In genomic region chr16:44666431-44666997, GRCm38 (mm10) we compare ENCODE assay signal across 9 mouse cellular contexts. TPM values are rescaled to one million over a fixed set of nuclear protein-coding genes. Genes with fewer than 3 reads are reported as not detected.
DNase-seq lines count a peak whose midpoint lies in the region; ATAC-seq and TF ChIP-seq lines count a peak whose summit lies in the region.
"Had no signal": no experiment of that assay in that cellular context is flagged by ENCODE, and none has a peak within 500 bp of the region (broad histone marks: within the 10 kb centered on the region; RNA-seq: fewer than 3 reads in every experiment).

No protein-coding gene starts in this region.

- ATAC-seq in forebrain, postnatal 0 days, result peak; percentile 60; the same call in 1 of the 2 replicates
- peak; percentile 96 for ATAC-seq in limb, embryonic 12.5 days (ENCODE audit: insufficient number of reproducible peaks, insufficient read depth, low FRiP score, low TSS enrichment, low read depth)
- peak; percentile 40 for ATAC-seq in stomach, embryonic 16.5 days (ENCODE audit: insufficient read depth, low FRiP score)

- H3K4me3 ChIP-seq in forebrain, postnatal 0 days (ENCODE audit: low read depth, low read length), result no peak overlapping the region
- no peak overlapping the region for H3K4me3 ChIP-seq in limb, embryonic 12.5 days (replicated peaks)
- no peak overlapping the region for H3K4me3 ChIP-seq in stomach, embryonic 16.5 days (replicated peaks; ENCODE audit: low read length)

- peak; percentile 44 for DNase-seq in left cerebral cortex, postnatal 4 days
- DNase-seq in left cerebral cortex, postnatal 36 days (ENCODE audit: low spot score in 2 of 2), result no peak
- no peak for DNase-seq in forebrain, postnatal 0 days
- DNase-seq in left cerebral cortex, adult 18-20 months (ENCODE audit: low spot score in 2 of 2), result no peak
- no peak for DNase-seq in frontal cortex, postnatal 10 days (ENCODE audit: low spot score in 2 of 2)
- DNase-seq: thymus, postnatal 25 days had no signal

- no peaks in the 10 kb centered on the region for H3K36me3 ChIP-seq in forebrain, postnatal 0 days (ENCODE audit: insufficient read depth)
- no peaks in the 10 kb centered on the region for H3K36me3 ChIP-seq in limb, embryonic 12.5 days
- no peaks in the 10 kb centered on the region for H3K36me3 ChIP-seq in stomach, embryonic 16.5 days (ENCODE audit: control insufficient read depth, insufficient read depth, low read length)
- H3K36me3 ChIP-seq: G1E had no signal

- no peak for TF ChIP-seq CTCF in forebrain, postnatal 0 days (IDR thresholded peaks at IDR 0.05; ENCODE audit: low read depth)

- no peak overlapping the region for H3K9ac ChIP-seq in forebrain, postnatal 0 days
- H3K9ac ChIP-seq in limb, embryonic 12.5 days (replicated peaks), result no peak overlapping the region
- no peak overlapping the region for H3K9ac ChIP-seq in stomach, embryonic 16.5 days (ENCODE audit: low read length)

- no peak overlapping the region for H3K4me2 ChIP-seq in forebrain, postnatal 0 days (ENCODE audit: low read depth)
- peak overlapping the region; percentile 29 for H3K4me2 ChIP-seq in limb, embryonic 12.5 days
- no peak overlapping the region for H3K4me2 ChIP-seq in stomach, embryonic 16.5 days (ENCODE audit: low read depth, low read length)

- H3K4me1 ChIP-seq in forebrain, postnatal 0 days (ENCODE audit: insufficient read depth), result 0 out of 2 replicates have a peak, but pooled peaks cover 5% of the 10 kb centered on the region
- H3K4me1 ChIP-seq in limb, embryonic 12.5 days (replicated peaks), result peaks cover 67% of the 10 kb centered on the region
- peaks cover 7% of the 10 kb centered on the region for H3K4me1 ChIP-seq in stomach, embryonic 16.5 days (ENCODE audit: control insufficient read depth, insufficient read depth, low read length)

- H3K27me3 ChIP-seq in forebrain, postnatal 0 days (ENCODE audit: insufficient read depth, low read length), result no peaks in the 10 kb centered on the region
- H3K27me3 ChIP-seq in limb, embryonic 12.5 days, result no peaks in the 10 kb centered on the region
- no peaks in the 10 kb centered on the region for H3K27me3 ChIP-seq in stomach, embryonic 16.5 days (ENCODE audit: control insufficient read depth, insufficient read depth, low read length)

- intact Hi-C loops in left cerebral cortex, postnatal 4 days (cut with DNase I), result no loop called here
- intact Hi-C loops in left cerebral cortex, postnatal 36 days (cut with DNase I), result no loop called here

- no peaks in the 10 kb centered on the region for H3K9me3 ChIP-seq in forebrain, postnatal 0 days (ENCODE audit: low read length)
- no peaks in the 10 kb centered on the region for H3K9me3 ChIP-seq in limb, embryonic 12.5 days
- no peaks in the 10 kb centered on the region for H3K9me3 ChIP-seq in stomach, embryonic 16.5 days (replicated peaks; ENCODE audit: control insufficient read depth, low read length)
- H3K9me3 ChIP-seq: G1E had no signal

- no peak overlapping the region for H3K27ac ChIP-seq in forebrain, postnatal 0 days (ENCODE audit: low read depth, low read length)
- peak overlapping the region; percentile 95 for H3K27ac ChIP-seq in limb, embryonic 12.5 days
- H3K27ac ChIP-seq in stomach, embryonic 16.5 days (ENCODE audit: low read length), result no peak overlapping the region

- WGBS in forebrain, postnatal 0 days, result 22% methylated on average over 7 of the region's 7 CpGs
- WGBS in limb, embryonic 12.5 days, result 3% methylated on average over 7 of the region's 7 CpGs
- 33% methylated on average over 7 of the region's 7 CpGs for WGBS in stomach, embryonic 16.5 days

RNA-seq across cellular contexts. Expression of gene Nepro, which starts 57.6 kb away (rescaled TPM):
- 1 to 10 TPM; 6.1 to 7.1 TPM for total RNA-seq in left cerebral cortex, postnatal 4 days (2021)
- total RNA-seq in left cerebral cortex, postnatal 36 days (2021), result 1 to 10 TPM; 4.0 to 5.4 TPM
- 4.0 and 5.4 TPM in 2 replicates for total RNA-seq in forebrain, postnatal 0 days (2014; rRNA removed)
- 1.7 and 2.2 TPM in 2 replicates for polyA plus RNA-seq in forebrain, postnatal 0 days (2015; fragmentation: Nextera tagmentation; extraction: Ambion mirVana)
- 11.7 and 12.8 TPM in 2 replicates for polyA plus RNA-seq in limb, embryonic 12.5 days (2016; fragmentation: Nextera tagmentation; extraction: Ambion mirVana)
- 7.2 and 7.6 TPM in 2 replicates for polyA plus RNA-seq in stomach, embryonic 16.5 days (2015; fragmentation: Nextera tagmentation; extraction: Ambion mirVana)
- total RNA-seq in left cerebral cortex, adult 18-20 months (2021), result 1 to 10 TPM; 5.8 to 7.0 TPM

Comparison
In these comparisons a context has a peak if more than half of its experiments do, and no peak if none do; other contexts are left out.
1. ATAC-seq: peak in every context shown above with its lines; median percentile 96 in limb, embryonic 12.5 days; 60 in forebrain, postnatal 0 days; 40 in stomach, embryonic 16.5 days.